In genomic region chr14:120477288-120477981, GRCm38 (mm10) we compare ENCODE assay signal across 8 mouse cellular contexts. TPM values are rescaled to one million over a fixed set of nuclear protein-coding genes. Genes with fewer than 3 reads are reported as not detected.
DNase-seq lines count a peak whose midpoint lies in the region; ATAC-seq lines count a peak whose summit lies in the region.

No protein-coding gene starts in this region.

- peak overlapping the region; percentile 98 for H3K27ac ChIP-seq in lung, embryonic 16.5 days (ENCODE audit: low read length)

- H3K9me3 ChIP-seq in lung, embryonic 16.5 days (ENCODE audit: control insufficient read depth, low read length), result peaks cover 3% of the 10 kb centered on the region; the same call in 1 of the 2 replicates

- peak overlapping the region; percentile 74 for H3K4me2 ChIP-seq in lung, embryonic 16.5 days (ENCODE audit: low read depth, low read length)

- peak; percentile 100 for DNase-seq in Muller cell, postnatal 12 days (ENCODE audit: inconsistent ontology term)
- DNase-seq in cerebellum, adult 8-10 months, result peak; percentile 99
- DNase-seq in forelimb bud, embryonic 11.5 days (ENCODE audit: low read depth, low spot score), result peak; percentile 99
- peak; percentile 97 for DNase-seq in layer of hippocampus, adult 9-10 months (ENCODE audit: low spot score)
- peak; percentile 98 for DNase-seq in ovary, postnatal 36 days (ENCODE audit: low spot score)
- DNase-seq in thymus, postnatal 25 days, result peak; percentile 97

- H3K36me3 ChIP-seq in lung, embryonic 16.5 days (ENCODE audit: control insufficient read depth, insufficient read depth, low read length), result peaks cover 7% of the 10 kb centered on the region

- peak; percentile 85 to 94 for ATAC-seq in hematopoietic stem cell, adult 5-6 weeks (replicated peaks in 1 of 2; ENCODE audit: insufficient read depth in 1 of 2, low FRiP score in 2 of 2, low TSS enrichment in 1 of 2, low read depth in 1 of 2, poor library complexity in 2 of 2, severe bottlenecking in 2 of 2)
- ATAC-seq in lung, embryonic 16.5 days (ENCODE audit: low read depth), result peak; percentile 92

- no peaks in the 10 kb centered on the region for H3K27me3 ChIP-seq in lung, embryonic 16.5 days (ENCODE audit: control insufficient read depth, insufficient read depth, low read depth, low read length)

- 0% methylated on average over 46 of the region's 46 CpGs for WGBS in lung, embryonic 16.5 days

- H3K4me1 ChIP-seq in lung, embryonic 16.5 days (replicated peaks; ENCODE audit: control insufficient read depth, insufficient read depth, low read length), result peaks cover 17% of the 10 kb centered on the region

- H3K9ac ChIP-seq in lung, embryonic 16.5 days (ENCODE audit: low read length), result peak overlapping the region; percentile 86

- peak overlapping the region; percentile 76 for H3K4me3 ChIP-seq in lung, embryonic 16.5 days (ENCODE audit: low read length)

RNA-seq across cellular contexts. Expression of gene Rap2a, which starts 0.8 kb away (rescaled TPM):
- 7.0 and 9.3 TPM in 2 replicates for total RNA-seq in hematopoietic stem cell, adult 5-6 weeks (2017)
- 15.7 and 16.2 TPM in 2 replicates for polyA plus RNA-seq in lung, embryonic 16.5 days (2015; fragmentation: Nextera tagmentation; extraction: Ambion mirVana)

Comparison
In these comparisons a context has a peak if more than half of its experiments do, and no peak if none do; other contexts are left out.
1. Peak in every context shown above with its lines: DNase-seq, ATAC-seq, H3K4me3 ChIP-seq and H3K27ac ChIP-seq.